Mouse (Mus musculus): ENCODE data around the gene Stip1.

GRCm38 (mm10) chr19:7044279-7044678 lies 4.5 kb upstream of the Stip1 start:
- TF ChIP-seq CTCF (IDR thresholded peaks at IDR 0.05; ENCODE audit: insufficient read depth, low read length) (no peak), POLR2A (IDR thresholded peaks at IDR 0.05; ENCODE audit: borderline replicate concordance, extremely low read depth, low read depth, low read length) (no peak)
